Mouse (Mus musculus): Measurements from ENCODE around the gene Lsm6.

GRCm38 (mm10) chr8:78797985-78798384, 23.0 kb downstream of the Lsm6 start:
- TF ChIP-seq CTCF (IDR thresholded peaks at IDR 0.05; ENCODE audit: low read depth, low read length): no peak
- no peak for TF ChIP-seq POLR2A (IDR thresholded peaks at IDR 0.05; ENCODE audit: insufficient read depth, low read length)

Data from ES-Bruce4 (cell line).